Mouse (Mus musculus) forebrain, embryonic 11.5 days (tissue): ENCODE measurements around the gene Tmem192. TPM values are rescaled to one million over a fixed set of nuclear protein-coding genes. Genes with fewer than 3 reads are reported as not detected.
A peak's percentile ranks its signal among the peaks of the same experiment; 100 is the strongest.

Experiments used
- ATAC-seq: fragments of 200-750 bp; cut with Nextera tagmentation; replicated peaks from 2 replicates; pipeline ENCODE4 v1.8.0; 2017; ENCODE audit warnings: moderate TSS enrichment; ENCODE audit not compliant: low FRiP score
- DNase-seq: peaks from one replicate; pipeline ENCODE4 v3.0.0-alpha.2; 2017; ENCODE audit warnings: low spot score
- H3K27ac ChIP-seq: fragments of 300-500 bp; sonication (generic); 2 replicates; pipeline ENCODE4 v1.5.1; 2014; ENCODE audit warnings: low read depth, low read length
- H3K27me3 ChIP-seq: fragments of 300-500 bp; sonication (generic); 2 replicates; pipeline ENCODE4 v1.6.1; 2014; ENCODE audit warnings: mild to moderate bottlenecking, low read length, mixed read lengths; ENCODE audit not compliant: control insufficient read depth, insufficient read depth
- H3K36me3 ChIP-seq: fragments of 300-500 bp; sonication (generic); 2 replicates; pipeline ENCODE4 v1.6.1; 2014; ENCODE audit warnings: mild to moderate bottlenecking, low read length, moderate library complexity, mixed read lengths; ENCODE audit not compliant: control insufficient read depth, insufficient read depth
- H3K4me1 ChIP-seq: fragments of 300-500 bp; sonication (generic); replicated peaks from 2 replicates; pipeline ENCODE4 v1.6.1; 2014; ENCODE audit warnings: low read length, mixed read lengths; ENCODE audit not compliant: control insufficient read depth, insufficient read depth
- H3K4me2 ChIP-seq: fragments of 300-500 bp; sonication (generic); 2 replicates; pipeline ENCODE4 v1.6.1; 2014; ENCODE audit warnings: low read depth, mild to moderate bottlenecking, low read length, moderate library complexity, mixed read lengths; ENCODE audit not compliant: severe bottlenecking
- H3K4me3 ChIP-seq: fragments of 300-500 bp; sonication (generic); 2 replicates; pipeline ENCODE4 v1.5.1; 2014; ENCODE audit warnings: low read depth, low read length
- H3K9ac ChIP-seq: fragments of 300-500 bp; sonication (generic); 2 replicates; pipeline ENCODE4 v1.6.1; 2014; ENCODE audit warnings: low read length
- H3K9me3 ChIP-seq: fragments of 300-500 bp; sonication (generic); 2 replicates; pipeline ENCODE4 v1.6.1; 2016; ENCODE audit warnings: low read length, mixed read lengths; ENCODE audit not compliant: control insufficient read depth
- whole genome bisulfite sequencing: fragments of 180-500 bp; shearing (Covaris S2); extraction: QIAGEN DNeasy Blood & Tissue Kit; methylation state at CpG from one replicate; pipeline ENCODE4 v1.1.7; 2014; 5-methylcytosine and 5-hydroxymethylcytosine counted together
- polyA plus RNA-seq: library from polyadenylated mRNA; unstranded; fragments of >200 nt; fragmentation: Nextera tagmentation; extraction: Ambion mirVana; gene quantifications from 2 replicates; pipeline ENCODE4 v1.2.1, GENCODE M21; 2014

Tmem192 gene
- polyA plus RNA-seq, 1 experiment from 2014 or later: 14.0 TPM

DNA sequence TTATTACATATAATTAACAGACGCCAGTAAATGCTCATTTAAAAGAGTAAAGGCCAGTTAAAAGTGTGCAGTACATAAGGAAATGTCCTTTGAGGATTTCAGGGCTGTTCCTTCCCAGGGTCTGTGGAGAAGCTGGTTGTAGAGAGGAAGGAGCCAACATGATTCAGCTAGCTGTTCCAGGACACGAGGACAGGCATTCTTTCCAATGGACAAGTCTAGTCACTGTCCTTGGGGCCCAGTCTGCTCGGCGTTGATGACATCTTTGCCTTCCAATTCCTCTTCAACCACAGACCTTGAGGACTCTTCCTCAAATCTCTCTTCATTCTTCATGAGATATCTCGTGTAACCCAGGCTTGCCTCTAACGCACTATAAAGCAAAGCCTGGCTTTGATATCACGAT is 1.4 kb upstream of the Tmem192 start:
- no peak overlapping the region for H3K9ac ChIP-seq
- H3K4me1 ChIP-seq: no peaks in the 10 kb centered on the region
- DNase-seq (no peak), ATAC-seq (no peak)
- no peaks in the 10 kb centered on the region for H3K9me3 ChIP-seq
- H3K36me3 ChIP-seq: no peaks in the 10 kb centered on the region
- H3K27me3 ChIP-seq: peaks cover 3% of the 10 kb centered on the region; the same call in 1 of the 2 replicates
- 80% methylated on average over 7 of the region's 7 CpGs for WGBS
- H3K4me2 ChIP-seq: no peak overlapping the region
- H3K27ac ChIP-seq: no peak overlapping the region
- H3K4me3 ChIP-seq: no peak overlapping the region

DNA sequence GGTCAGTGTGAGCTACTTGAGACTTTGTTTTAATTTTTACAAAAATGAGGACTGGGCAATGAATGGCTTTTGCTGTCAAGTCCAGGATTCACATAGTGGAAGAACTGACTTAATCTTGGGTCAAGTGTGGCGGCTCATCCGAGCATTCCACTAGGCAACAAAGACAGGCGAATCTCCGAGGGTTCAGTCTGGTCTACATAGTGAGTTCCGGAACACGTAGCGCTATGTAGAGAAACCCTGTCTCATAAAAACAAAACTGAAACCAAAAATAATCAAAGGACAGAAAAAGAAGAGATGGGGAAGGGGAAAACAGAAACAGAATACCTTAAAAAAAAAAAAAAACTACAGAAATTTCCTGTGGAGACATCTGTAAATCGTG is 555 bp upstream of the Tmem192 start:
- Histone ChIP-seq H3K4me1 (no peaks in the 10 kb centered on the region), H3K9me3 (no peaks in the 10 kb centered on the region), H3K4me3 (peak overlapping the region; percentile 76; the same call in 1 of the 2 replicates), H3K27ac (no peak overlapping the region), H3K4me2 (no peak overlapping the region; the same call in 1 of the 2 replicates), H3K36me3 (no peaks in the 10 kb centered on the region), H3K27me3 (peaks cover 3% of the 10 kb centered on the region; the same call in 1 of the 2 replicates), H3K9ac (no peak overlapping the region)
- ATAC-seq (no peak), DNase-seq (no peak)
- 49% methylated on average over 8 of the region's 8 CpGs for WGBS

DNA sequence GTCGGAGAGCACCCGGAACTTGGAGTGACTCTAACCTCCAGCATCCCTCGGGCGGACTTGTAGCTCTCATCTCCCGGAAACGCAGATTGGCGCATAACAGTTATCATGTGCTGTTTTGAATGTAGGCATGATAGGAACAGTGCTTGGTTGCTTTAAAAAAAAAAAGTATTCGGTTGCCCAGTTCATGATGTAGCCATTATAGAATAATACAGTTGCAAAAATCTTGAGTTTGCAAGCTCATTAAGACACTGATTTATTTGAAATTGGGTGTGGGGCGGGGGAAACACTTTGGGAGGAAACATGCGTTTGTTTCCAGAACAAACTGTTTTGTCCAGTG is 681 bp downstream of the Tmem192 start:
- Histone ChIP-seq H3K9me3 (no peaks in the 10 kb centered on the region), H3K4me2 (peak overlapping the region; percentile 58), H3K27me3 (peaks cover 3% of the 10 kb centered on the region; the same call in 1 of the 2 replicates), H3K36me3 (no peaks in the 10 kb centered on the region), H3K4me3 (peak overlapping the region; percentile 76), H3K9ac (peak overlapping the region; percentile 54), H3K4me1 (no peaks in the 10 kb centered on the region), H3K27ac (no peak overlapping the region)
- no peak for DNase-seq
- ATAC-seq: no peak
- WGBS: 11% methylated on average over 10 of the region's 10 CpGs

DNA sequence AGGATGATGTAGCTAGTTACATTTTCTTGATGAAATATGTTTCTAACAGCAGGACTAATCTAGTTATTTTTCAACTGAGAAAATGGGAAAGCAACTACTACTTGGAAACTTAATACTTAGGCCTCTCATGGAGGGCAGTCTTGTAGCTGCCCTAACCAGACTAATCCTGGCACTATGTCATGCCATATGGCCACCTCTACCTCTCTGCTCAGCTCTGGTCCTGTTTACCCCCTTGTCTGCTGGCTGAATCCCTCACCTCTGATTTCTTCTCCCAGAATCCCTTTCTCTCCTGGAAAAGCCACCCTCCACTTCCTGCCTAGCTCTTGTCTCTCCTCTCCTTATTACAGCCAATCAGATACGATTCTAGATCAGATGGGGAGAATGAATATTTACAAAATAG is 1.4 kb downstream of the Tmem192 start:
- no peak for ATAC-seq
- no peaks in the 10 kb centered on the region for H3K9me3 ChIP-seq
- 100% methylated on average over 1 of the region's 1 CpGs for WGBS
- no peaks in the 10 kb centered on the region; the same call in 1 of the 2 replicates for H3K27me3 ChIP-seq
- no peaks in the 10 kb centered on the region for H3K4me1 ChIP-seq
- no peak for DNase-seq
- H3K36me3 ChIP-seq: no peaks in the 10 kb centered on the region
- no peak overlapping the region for H3K9ac ChIP-seq
- no peak overlapping the region for H3K4me2 ChIP-seq
- no peak overlapping the region for H3K27ac ChIP-seq
- H3K4me3 ChIP-seq: no peak overlapping the region

DNA sequence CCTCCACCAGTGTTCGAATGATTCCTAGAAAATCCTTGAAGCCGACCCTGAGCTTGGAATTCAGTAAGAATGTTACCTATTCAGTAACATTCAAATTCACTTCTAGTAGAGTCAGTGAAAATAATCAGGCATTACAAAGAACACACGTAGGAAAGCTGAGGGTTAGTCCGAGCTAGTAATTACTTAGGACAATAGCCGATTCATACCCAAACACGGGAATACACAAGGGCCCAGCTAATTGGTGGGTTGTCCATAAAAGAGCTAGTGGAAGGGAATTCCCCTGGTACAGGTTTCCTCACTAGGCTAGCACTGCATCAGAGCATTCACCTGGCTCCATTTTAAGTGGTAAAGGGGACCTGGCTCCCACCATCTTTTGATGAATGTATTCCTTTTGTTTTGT is 5.1 kb downstream of the Tmem192 start:
- Histone ChIP-seq H3K9me3 (no peaks in the 10 kb centered on the region), H3K4me2 (no peak overlapping the region), H3K4me1 (no peaks in the 10 kb centered on the region), H3K27me3 (no peaks in the 10 kb centered on the region), H3K27ac (no peak overlapping the region), H3K9ac (no peak overlapping the region), H3K4me3 (no peak overlapping the region), H3K36me3 (no peaks in the 10 kb centered on the region)
- DNase-seq (no peak), ATAC-seq (no peak)
- WGBS: 64% methylated on average over 6 of the region's 6 CpGs

DNA sequence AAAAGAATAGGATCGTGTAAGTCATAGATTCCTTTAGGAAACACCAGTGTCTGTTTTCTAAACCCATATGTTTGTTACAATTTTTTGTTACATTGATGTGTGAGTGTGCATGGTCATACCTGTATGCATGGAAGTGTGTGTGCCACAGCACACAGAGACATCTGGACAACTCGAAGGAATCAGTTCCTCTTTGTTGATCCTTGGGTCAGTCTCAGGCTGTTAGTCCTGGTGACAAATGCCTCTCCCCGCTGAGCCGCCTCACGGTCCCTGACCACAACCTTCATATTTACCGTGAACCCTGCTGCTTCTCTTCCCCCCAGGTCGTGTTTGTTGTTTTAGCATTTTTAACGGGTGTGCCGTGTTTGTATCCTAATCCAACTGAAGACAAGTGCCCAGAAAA is 12.0 kb downstream of the Tmem192 start:
- WGBS: 90% methylated on average over 9 of the region's 9 CpGs
- H3K9me3 ChIP-seq: no peaks in the 10 kb centered on the region
- DNase-seq: no peak
- H3K4me3 ChIP-seq: no peak overlapping the region
- ATAC-seq: no peak
- H3K27ac ChIP-seq: no peak overlapping the region
- no peak overlapping the region for H3K9ac ChIP-seq
- H3K4me1 ChIP-seq: no peaks in the 10 kb centered on the region
- H3K36me3 ChIP-seq: no peaks in the 10 kb centered on the region; the same call in 1 of the 2 replicates
- H3K4me2 ChIP-seq: no peak overlapping the region
- no peaks in the 10 kb centered on the region for H3K27me3 ChIP-seq

DNA sequence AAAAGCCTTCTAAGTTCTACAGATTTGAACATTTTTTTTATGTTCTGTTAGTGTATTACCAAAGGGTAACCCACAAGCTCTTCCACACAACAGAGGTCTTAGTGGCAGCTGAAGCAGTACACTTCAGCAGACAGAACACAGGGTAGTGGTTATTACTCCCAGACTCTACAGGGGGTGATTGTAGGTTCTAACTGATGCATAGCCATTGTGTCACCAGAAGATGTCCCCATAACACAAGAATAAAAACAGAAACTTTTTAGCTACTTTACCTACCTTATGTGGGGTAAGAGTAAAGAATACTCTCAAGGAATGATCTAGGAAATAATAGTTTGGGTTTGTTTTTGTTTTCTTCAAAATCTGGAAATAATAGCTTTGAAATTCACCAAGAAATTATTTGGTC is 15.9 kb downstream of the Tmem192 start:
- DNase-seq (no peak), ATAC-seq (no peak)
- H3K9me3 ChIP-seq: no peaks in the 10 kb centered on the region
- H3K4me2 ChIP-seq: no peak overlapping the region
- no peak overlapping the region for H3K4me3 ChIP-seq
- no peak overlapping the region for H3K27ac ChIP-seq
- H3K4me1 ChIP-seq: no peaks in the 10 kb centered on the region
- H3K27me3 ChIP-seq: no peaks in the 10 kb centered on the region
- H3K36me3 ChIP-seq: no peaks in the 10 kb centered on the region; the same call in 1 of the 2 replicates
- no peak overlapping the region for H3K9ac ChIP-seq

DNA sequence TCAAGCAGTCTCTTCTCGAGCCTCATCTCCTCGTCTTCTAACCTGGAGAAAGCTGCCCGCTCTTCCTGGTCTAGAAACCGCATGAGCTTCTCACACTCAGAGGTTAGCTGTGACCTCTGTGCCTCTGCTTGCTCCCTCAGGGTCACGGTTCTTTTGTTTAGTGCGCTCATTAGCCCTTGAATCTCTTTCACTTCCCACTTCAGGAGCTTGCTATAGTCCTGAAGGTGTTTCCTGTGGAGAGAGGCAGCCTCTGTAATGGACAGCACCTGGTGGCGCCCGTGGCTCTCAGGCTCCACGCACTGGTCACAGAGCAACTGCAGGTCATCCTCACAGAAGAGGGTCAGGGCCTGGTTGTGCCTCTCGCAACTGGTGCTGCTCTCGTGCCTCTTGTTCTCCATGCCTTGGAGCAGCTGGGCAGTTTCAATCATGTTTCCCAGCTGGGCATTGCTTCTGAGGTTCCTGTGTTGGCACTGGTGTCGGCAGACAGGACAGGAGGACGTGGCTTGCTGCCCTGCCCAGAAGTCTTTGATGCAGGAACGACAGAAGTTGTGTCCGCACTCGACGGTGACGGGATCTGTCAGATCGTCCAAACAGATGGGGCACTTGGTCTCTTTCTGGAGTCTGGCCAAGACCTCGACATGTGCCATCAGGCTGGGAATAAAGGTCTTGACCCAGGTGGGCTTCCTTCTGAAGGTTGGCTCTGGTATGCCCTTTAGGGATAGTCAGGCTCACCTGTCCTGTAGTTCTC is 36.3 kb downstream of the Tmem192 start:
- ATAC-seq (no peak), DNase-seq (no peak)
- Histone ChIP-seq H3K36me3 (no peaks in the 10 kb centered on the region), H3K4me2 (no peak overlapping the region), H3K27ac (no peak overlapping the region), H3K27me3 (no peaks in the 10 kb centered on the region), H3K9me3 (no peaks in the 10 kb centered on the region), H3K4me1 (no peaks in the 10 kb centered on the region), H3K9ac (no peak overlapping the region), H3K4me3 (no peak overlapping the region)
- 81% methylated on average over 20 of the region's 20 CpGs for WGBS

DNA sequence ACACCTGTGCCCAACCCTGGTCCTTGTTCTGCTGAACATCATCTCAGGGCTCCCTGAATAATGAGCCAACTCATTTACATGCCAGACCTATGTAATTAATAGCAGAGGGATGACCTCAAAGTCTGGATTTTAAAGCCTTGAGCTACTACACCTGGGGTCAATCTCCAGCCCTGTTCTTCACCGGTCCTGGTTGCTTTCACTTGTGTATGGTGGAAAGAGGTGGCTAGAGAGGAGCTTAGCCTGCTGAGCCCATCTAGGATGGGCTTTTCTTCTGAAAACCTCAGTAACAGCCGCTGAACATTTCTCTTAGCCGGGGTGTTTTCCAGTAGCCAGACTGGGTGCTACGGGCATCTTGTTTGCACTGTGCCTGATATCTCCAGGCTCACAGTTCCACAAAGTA is 40.7 kb downstream of the Tmem192 start, which contains the start of gene Trim75:
Gene Trim75, minus strand, starts transcription at position 101 of the 400 bp plus-strand sequence.
- H3K9me3 ChIP-seq: no peaks in the 10 kb centered on the region; the same call in 1 of the 2 replicates
- H3K4me1 ChIP-seq: no peaks in the 10 kb centered on the region
- 90% methylated on average over 4 of the region's 4 CpGs for WGBS
- no peaks in the 10 kb centered on the region for H3K36me3 ChIP-seq
- no peak within 1 kb of the TSS for H3K27ac ChIP-seq
- H3K9ac ChIP-seq: no peak within 1 kb of the TSS
- no peaks in the 10 kb centered on the region for H3K27me3 ChIP-seq
- DNase-seq: no peak
- H3K4me2 ChIP-seq: no peak within 1 kb of the TSS
- H3K4me3 ChIP-seq: no peak within 1 kb of the TSS
- ATAC-seq: no peak
